Mouse (Mus musculus): ENCODE results near the gene C530008M17Rik. TPM values are rescaled to one million over a fixed set of nuclear protein-coding genes. Genes with fewer than 3 reads are reported as not detected.

The C530008M17Rik gene
- polyA plus RNA-seq (2012; rRNA removed): 4.9 and 6.0 TPM in 2 replicates

DNA sequence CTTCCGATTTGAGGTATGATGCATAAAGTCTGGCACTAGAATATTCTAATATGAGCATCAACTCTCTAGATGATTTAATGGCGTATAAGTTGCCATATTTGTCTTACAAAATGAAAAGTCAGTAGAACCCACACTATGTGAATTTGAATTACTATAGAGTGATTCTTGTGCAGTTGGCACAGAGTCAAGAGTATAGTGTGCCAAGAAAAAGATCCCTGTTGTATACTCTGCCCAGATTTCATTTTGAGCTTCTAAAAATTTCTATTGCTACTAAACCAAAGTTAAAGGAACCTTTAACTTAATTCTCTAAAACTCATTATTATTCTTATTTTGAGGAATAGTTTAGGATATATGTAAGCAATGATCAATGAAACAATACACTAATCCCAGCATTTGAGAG, at the start of gene C530008M17Rik:
Gene C530008M17Rik (plus strand): TSS at position 301 of the 400 bp plus-strand sequence.
- no peak for DNase-seq
- WGBS: 84% methylated on average over 2 of the region's 2 CpGs
- TF ChIP-seq CTCF (IDR thresholded peaks at IDR 0.05; ENCODE audit: insufficient read depth, low read length) (no peak), POLR2A (IDR thresholded peaks at IDR 0.05; ENCODE audit: borderline replicate concordance, extremely low read depth, low read depth, low read length) (no peak)

DNA sequence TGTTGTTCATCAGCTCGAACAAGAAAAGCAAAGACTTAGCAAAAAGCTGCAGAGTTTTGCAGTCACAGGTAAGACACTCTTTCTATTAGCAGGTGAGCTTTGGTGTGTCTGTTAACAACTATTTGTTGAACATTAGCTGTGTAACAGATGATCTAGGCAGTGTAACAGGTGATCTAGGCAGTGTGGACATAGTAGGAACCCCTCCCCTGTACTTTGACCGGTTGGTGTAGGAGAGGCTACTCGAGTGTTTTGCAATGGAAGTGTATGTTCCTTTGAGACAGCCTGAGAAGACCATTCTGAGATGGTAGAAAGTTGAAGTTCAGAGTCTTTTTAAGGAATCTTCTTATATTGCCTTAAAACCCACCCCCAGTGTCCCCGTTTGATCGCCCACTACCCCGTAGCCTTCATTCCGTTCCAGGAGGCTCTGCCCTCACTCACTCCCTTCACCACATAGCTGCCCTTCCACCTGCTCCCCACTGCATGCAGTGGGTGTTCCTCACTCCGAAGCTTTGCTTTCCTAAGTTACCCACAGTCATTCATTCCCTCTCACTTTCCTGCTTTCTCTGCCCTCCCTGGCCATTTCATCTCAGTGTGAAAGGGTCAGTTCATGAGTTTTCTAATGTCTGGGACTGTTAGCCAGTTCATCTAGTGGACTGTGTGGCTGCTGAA, 46.5 kb upstream of the C530008M17Rik start:
- no peak for DNase-seq
- no peak overlapping the region for H3K4me3 ChIP-seq (replicated peaks; ENCODE audit: extremely low read depth, low read depth, low read length)
- H3K4me1 ChIP-seq (ENCODE audit: control insufficient read depth, insufficient read depth, low read length): no peaks in the 10 kb centered on the region
- WGBS: 90% methylated on average over 8 of the region's 8 CpGs
- TF ChIP-seq CTCF (IDR thresholded peaks at IDR 0.05; ENCODE audit: insufficient read depth, low read length): no peak
- TF ChIP-seq POLR2A (IDR thresholded peaks at IDR 0.05; ENCODE audit: borderline replicate concordance, extremely low read depth, low read depth, low read length): no peak

More for the DNA sequence above, at the start of gene C530008M17Rik:
- Histone ChIP-seq H3K4me3 (replicated peaks; ENCODE audit: extremely low read depth, low read depth, low read length) (peak within 1 kb of the TSS; percentile 42), H3K4me1 (ENCODE audit: control insufficient read depth, insufficient read depth, low read length) (no peaks in the 10 kb centered on the region)

DNA sequence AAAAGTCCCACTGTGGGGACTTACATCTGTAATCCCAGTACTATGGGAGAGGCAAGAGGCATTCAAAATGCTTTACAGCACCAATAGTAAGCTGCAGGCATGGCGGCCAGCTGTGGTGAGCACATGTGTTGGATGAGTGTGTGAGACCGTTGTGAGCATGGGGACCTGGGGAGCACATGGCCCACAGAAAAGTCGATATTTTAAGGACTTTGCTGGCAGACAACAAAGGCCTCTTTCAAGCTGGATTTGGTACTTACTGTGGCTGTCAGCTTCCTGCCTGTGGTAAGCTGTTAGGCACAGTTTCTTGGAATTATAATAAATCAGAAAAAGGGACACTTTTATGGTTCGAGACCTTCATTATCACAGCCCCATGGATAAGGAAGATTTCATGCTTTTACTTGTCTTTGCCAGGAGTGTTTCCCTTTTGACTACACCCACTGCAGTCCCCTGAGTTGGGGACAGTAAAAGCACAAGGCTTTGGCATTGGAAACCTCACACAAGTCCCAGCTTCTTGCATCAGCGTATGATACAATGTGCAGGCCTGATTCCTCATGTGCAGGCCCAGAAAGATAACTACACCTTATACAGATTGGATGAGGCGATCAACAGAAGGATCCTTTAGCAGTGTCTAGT, 43.3 kb upstream of the C530008M17Rik start:
- no peak for DNase-seq

DNA sequence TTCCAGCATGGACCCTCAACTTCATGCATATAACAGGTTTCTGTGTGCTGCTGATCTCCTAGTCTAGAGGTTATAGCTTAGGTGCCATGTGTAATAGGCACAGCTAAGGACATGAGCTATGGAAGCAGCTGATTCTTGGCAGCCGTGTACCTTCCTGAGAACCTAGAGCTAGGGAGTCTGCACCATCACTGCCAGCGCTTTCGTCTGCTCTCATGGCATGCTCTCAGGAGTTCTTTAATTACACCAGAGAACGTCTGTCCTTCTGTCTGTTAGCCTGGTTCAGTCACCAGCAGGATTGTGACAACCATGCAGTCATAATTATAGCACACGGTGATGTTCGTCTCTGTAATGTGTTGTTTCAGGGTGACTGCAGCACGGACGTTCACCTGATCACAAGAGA, 41.0 kb upstream of the C530008M17Rik start:
- TF ChIP-seq POLR2A (IDR thresholded peaks at IDR 0.05; ENCODE audit: borderline replicate concordance, extremely low read depth, low read depth, low read length) (no peak), CTCF (IDR thresholded peaks at IDR 0.05; ENCODE audit: insufficient read depth, low read length) (no peak)
- H3K4me3 ChIP-seq (replicated peaks; ENCODE audit: extremely low read depth, low read depth, low read length): no peak overlapping the region
- 95% methylated on average over 8 of the region's 8 CpGs for WGBS
- DNase-seq: no peak
- no peaks in the 10 kb centered on the region for H3K4me1 ChIP-seq (ENCODE audit: control insufficient read depth, insufficient read depth, low read length)

More for the DNA sequence above, 43.3 kb upstream of the C530008M17Rik start:
- WGBS: 90% methylated on average over 6 of the region's 6 CpGs
- Histone ChIP-seq H3K4me3 (replicated peaks; ENCODE audit: extremely low read depth, low read depth, low read length) (no peak overlapping the region), H3K4me1 (ENCODE audit: control insufficient read depth, insufficient read depth, low read length) (no peaks in the 10 kb centered on the region)
- no peak for TF ChIP-seq CTCF (IDR thresholded peaks at IDR 0.05; ENCODE audit: insufficient read depth, low read length)
- TF ChIP-seq POLR2A (IDR thresholded peaks at IDR 0.05; ENCODE audit: borderline replicate concordance, extremely low read depth, low read depth, low read length): no peak

DNA sequence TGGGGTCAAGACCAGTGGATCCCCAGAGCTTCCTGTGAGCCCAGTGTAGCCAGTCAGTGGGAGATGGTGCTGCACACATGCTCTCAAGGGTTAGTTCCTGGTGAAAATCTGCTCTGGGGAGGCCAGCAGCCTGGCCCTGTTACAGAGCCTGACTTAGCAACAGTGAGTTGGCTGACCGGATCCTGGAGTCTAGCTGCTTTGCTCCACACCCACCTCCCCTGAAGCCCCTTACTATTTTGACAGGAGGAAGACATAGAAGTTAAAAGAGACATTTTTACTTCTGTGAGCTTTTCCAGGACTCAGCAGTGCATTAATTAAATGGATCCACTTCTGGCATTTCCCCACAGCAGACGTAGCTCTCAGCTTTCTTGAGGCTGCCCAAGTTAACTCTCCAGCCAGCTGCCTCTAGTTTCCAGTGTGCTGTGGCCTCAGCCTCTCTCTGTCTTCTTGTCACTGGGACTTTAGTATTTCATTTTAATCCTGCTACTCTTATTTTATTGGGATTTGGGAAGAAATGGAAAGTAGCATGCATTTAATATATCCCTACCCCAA, 40.0 kb upstream of the C530008M17Rik start:
- no peaks in the 10 kb centered on the region for H3K4me1 ChIP-seq (ENCODE audit: control insufficient read depth, insufficient read depth, low read length)
- TF ChIP-seq POLR2A (IDR thresholded peaks at IDR 0.05; ENCODE audit: borderline replicate concordance, extremely low read depth, low read depth, low read length): no peak
- TF ChIP-seq CTCF (IDR thresholded peaks at IDR 0.05; ENCODE audit: insufficient read depth, low read length): no peak
- WGBS: 83% methylated on average over 2 of the region's 2 CpGs
- DNase-seq: no peak
- H3K4me3 ChIP-seq (replicated peaks; ENCODE audit: extremely low read depth, low read depth, low read length): no peak overlapping the region

DNA sequence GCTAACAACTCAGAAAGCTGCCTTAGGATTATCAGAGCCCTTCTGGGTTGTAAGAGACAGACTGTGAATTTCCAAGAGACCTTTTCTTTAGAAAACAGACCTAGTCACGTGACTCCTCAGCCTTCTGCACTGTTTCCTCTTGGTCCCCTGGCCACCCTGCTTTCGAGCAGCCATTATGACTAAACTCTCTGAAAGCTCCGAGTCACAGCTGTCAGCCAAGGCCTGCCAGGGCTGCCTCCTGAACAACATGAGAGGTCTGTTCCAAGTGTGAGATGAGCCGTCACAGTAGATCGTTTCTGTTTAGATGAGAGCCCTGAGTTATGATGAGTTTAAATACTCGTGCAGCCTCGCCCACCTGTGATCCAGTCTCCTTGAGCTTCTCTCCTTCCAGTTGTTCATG, 37.6 kb upstream of the C530008M17Rik start:
- 85% methylated on average over 7 of the region's 7 CpGs for WGBS
- TF ChIP-seq CTCF (IDR thresholded peaks at IDR 0.05; ENCODE audit: insufficient read depth, low read length) (no peak), POLR2A (IDR thresholded peaks at IDR 0.05; ENCODE audit: borderline replicate concordance, extremely low read depth, low read depth, low read length) (no peak)

DNA sequence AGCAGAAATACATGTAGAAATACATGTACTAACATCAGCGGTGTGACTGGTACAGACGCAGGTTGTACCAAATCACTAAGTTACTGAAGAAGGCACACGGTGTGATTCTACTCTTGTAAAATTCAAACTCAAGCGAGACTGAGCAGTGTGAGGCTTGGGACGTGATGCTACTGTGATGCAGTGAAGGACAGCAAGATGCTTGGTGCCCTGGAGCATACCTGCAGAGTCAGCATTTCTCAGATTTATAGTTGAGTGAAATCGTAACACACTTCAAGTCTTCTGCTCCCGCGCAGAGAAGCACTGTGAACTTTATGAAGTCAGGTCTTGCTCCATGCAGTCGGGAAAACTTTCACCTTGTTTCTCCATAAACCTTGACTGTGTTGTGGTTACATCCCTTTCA, 32.6 kb upstream of the C530008M17Rik start:
- no peak for TF ChIP-seq POLR2A (IDR thresholded peaks at IDR 0.05; ENCODE audit: borderline replicate concordance, extremely low read depth, low read depth, low read length)
- no peak for TF ChIP-seq CTCF (IDR thresholded peaks at IDR 0.05; ENCODE audit: insufficient read depth, low read length)
- WGBS: 99% methylated on average over 9 of the region's 9 CpGs
- DNase-seq: no peak
- Histone ChIP-seq H3K4me3 (replicated peaks; ENCODE audit: extremely low read depth, low read depth, low read length) (no peak overlapping the region), H3K4me1 (ENCODE audit: control insufficient read depth, insufficient read depth, low read length) (no peaks in the 10 kb centered on the region)

More for the DNA sequence above, 37.6 kb upstream of the C530008M17Rik start:
- DNase-seq: no peak
- Histone ChIP-seq H3K4me3 (replicated peaks; ENCODE audit: extremely low read depth, low read depth, low read length) (no peak overlapping the region), H3K4me1 (ENCODE audit: control insufficient read depth, insufficient read depth, low read length) (no peaks in the 10 kb centered on the region)

DNA sequence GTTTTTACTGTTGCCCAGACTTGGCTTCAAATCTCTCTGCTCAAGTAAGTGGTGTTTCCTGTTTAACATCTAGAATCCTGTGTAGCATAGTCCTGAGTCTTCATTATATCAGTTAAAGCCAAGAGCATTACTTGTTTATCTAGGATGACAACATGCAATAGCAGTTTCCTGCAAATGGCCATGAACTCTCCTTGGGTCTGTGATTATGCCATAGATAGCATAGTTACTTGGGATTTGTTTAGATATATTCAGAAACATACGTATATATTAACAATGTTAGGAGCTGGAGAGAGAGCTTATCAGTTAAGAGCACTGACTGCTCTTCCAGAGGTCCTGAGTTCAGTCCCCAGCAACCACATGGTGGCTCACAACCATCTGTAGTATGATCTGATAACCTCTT, 28.5 kb upstream of the C530008M17Rik start:
- WGBS: 51% methylated on average over 1 of the region's 1 CpGs
- TF ChIP-seq CTCF (IDR thresholded peaks at IDR 0.05; ENCODE audit: insufficient read depth, low read length): no peak
- TF ChIP-seq POLR2A (IDR thresholded peaks at IDR 0.05; ENCODE audit: borderline replicate concordance, extremely low read depth, low read depth, low read length): no peak
- no peak for DNase-seq
- Histone ChIP-seq H3K4me1 (ENCODE audit: control insufficient read depth, insufficient read depth, low read length) (no peaks in the 10 kb centered on the region), H3K4me3 (replicated peaks; ENCODE audit: extremely low read depth, low read depth, low read length) (no peak overlapping the region)

DNA sequence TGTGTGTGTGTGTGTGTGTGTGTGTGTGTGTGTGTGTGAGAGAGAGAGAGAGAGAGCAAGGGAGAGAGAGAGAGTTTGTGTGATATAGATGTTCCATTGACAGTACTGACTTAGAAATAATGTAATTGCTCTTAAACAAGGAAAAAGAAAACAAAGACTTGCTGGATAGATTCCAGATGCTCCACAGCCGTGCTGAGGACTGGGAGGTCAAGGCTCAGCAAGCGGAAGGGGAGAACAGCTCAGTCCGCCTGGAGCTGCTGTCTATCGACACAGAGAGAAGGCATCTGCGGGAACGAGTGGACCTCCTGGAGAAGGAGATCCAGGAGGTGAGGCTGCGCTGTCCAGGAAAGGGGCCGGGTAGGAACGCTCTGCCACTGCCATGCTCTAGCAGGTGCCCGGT, 22.3 kb upstream of the C530008M17Rik start:
- 66% methylated on average over 10 of the region's 10 CpGs for WGBS

More for the DNA sequence above, 22.3 kb upstream of the C530008M17Rik start:
- no peaks in the 10 kb centered on the region for H3K4me1 ChIP-seq (ENCODE audit: control insufficient read depth, insufficient read depth, low read length)
- H3K4me3 ChIP-seq (replicated peaks; ENCODE audit: extremely low read depth, low read depth, low read length): no peak overlapping the region
- TF ChIP-seq CTCF (IDR thresholded peaks at IDR 0.05; ENCODE audit: insufficient read depth, low read length) (no peak), POLR2A (IDR thresholded peaks at IDR 0.05; ENCODE audit: borderline replicate concordance, extremely low read depth, low read depth, low read length) (no peak)
- DNase-seq: no peak

All from lung, adult 2 months (tissue).